Mouse (Mus musculus) urinary bladder, postnatal 4 days (tissue): ENCODE results near the gene Fbxo47.
A peak's percentile ranks its signal among the peaks of the same experiment; 100 is the strongest.
"Not testable (repeated sequence)": the region's sequence is repeated elsewhere in the genome, so short reads cannot be mapped to it uniquely, and the experiment has no call there.

Experiments used
- DNase-seq, 2 experiments: peaks; one replicate each; pipeline ENCODE4 v3.0.0; 2021 to 2022; ENCODE audit warnings: low spot score in 2 of 2

Gene Fbxo47

GRCm38 (mm10) chr11:97880362-97880761, 3.6 kb downstream of the Fbxo47 start:
- DNase-seq: no peak

GRCm38 (mm10) chr11:97877341-97877740, 6.6 kb downstream of the Fbxo47 start:
- DNase-seq: no peak

DNA sequence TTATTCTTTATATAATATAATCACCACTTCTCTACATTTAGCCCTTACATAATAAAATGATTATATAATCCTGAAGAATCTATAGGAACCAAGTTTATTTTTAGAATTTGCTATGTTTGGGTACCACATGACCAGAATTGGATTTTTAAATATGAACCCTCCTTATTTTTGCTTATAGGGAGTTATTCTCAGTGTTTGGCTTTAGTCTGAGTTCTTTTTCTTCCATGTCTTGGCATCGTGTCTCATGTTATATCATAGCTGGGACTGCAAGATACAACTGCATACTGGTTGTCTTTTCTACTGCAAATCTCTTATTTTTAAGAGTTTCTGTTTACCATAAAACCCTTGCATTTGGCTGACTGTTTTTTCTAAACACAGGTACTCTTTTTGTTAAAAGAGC, 9.6 kb downstream of the Fbxo47 start:
- no peak for DNase-seq

- not testable (repeated sequence) for DNase-seq
These were observed 11.6 kb downstream of the Fbxo47 start for GRCm38 (mm10) chr11:97872378-97872777.

DNA sequence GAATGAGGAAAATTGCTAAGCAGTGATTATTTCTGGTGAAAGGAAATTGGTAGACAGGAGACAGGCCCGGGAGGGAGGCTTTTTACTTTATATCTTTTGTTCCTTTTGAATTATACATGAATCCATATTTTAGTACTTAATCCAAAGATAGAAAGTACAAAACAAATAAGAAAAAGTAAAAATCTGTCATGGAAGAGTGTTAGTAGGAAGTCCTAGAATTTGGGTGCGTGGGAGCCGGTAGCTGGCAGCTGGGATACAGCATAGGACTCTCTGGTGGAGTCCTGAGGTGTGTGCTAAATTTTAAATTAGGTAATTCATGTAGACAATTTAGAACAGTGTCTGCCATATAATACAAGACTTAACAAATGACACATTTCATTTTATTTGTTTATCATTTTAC, 16.4 kb downstream of the Fbxo47 start:
- DNase-seq: no peak

GRCm38 (mm10) chr11:97866091-97866888, 17.7 kb downstream of the Fbxo47 start:
- DNase-seq: no peak

DNA sequence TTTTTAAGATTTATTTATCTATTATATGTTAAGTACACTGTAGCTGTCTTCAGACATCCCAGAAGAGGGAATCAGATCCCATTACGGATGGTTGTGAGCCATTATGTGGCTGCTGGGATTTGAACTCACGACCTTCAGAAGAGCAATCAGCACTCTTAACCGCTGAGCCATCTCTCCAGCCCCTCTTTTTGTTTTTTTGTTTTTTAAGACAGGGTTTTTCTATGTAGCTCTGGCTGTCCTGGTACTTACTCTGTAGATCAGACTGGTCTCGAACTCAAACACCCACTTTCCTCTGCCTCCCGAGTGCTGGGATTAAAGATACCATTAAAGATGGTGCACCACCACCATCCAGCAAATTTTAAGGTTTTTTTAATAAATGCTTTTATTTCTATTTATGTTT, 18.5 kb downstream of the Fbxo47 start:
- DNase-seq: no peak

DNA sequence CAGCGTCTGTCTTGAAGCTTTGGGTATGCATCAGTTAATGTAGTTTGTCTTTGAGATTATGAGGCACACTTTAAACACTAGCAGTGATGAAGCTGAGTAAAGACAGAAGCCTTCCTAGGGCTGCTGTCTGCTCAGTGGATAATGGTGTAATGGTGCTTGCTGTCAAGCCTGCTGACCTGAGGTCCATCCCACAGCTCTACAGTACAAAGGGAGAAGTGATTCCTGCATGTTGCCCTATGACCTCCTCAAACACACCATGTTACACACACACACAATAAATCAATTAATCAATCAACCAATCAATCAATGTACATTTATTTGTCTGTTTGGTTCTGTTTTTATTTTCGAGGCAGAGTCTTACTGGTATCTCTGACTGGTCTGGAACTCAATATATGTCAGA, 21.8 kb downstream of the Fbxo47 start:
- no peak for DNase-seq

GRCm38 (mm10) chr11:97855473-97855872, 28.5 kb downstream of the Fbxo47 start:
- no peak for DNase-seq

- no peak for DNase-seq
These were observed 32.4 kb downstream of the Fbxo47 start for GRCm38 (mm10) chr11:97851601-97852000.

DNA sequence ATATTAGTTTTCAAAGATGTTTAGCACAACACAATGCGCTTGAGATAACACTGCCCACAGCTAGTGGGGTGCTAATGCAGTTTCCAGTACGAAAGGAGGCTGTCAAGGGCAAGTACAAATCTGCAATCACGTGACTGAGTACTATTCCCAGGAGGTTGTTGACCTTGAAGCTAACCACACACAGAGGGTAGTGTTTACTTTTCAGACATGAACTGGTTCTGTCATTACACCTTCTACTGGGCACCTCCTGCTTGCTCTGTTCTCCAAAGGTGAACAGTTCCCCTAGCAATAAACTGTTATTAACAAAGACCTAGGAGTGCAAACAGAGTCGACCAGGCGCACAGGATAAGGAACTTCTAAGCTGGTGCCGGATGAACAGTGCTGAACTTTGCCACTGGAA, 33.6 kb downstream of the Fbxo47 start:
- DNase-seq: no peak

DNA sequence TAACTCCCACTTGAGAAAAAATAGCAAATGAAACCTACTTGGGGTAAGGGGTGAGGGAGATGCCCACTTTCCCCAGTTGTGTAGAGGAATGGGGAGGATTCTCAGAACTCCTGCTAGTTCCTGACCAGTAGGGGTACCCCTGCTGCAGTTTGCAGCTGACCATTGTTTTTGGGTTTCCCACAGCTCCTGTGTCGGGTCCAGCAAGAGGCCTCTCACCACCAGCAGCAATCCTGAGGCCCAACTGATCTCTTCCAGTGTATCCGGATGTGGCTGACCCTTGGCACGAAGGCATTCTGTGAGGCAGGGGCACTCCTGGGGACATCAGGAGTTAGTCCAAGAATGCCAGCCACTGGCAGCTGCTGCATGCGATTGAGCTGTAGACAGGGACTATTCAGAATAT, 42.0 kb downstream of the Fbxo47 start:
- no peak for DNase-seq

DNA sequence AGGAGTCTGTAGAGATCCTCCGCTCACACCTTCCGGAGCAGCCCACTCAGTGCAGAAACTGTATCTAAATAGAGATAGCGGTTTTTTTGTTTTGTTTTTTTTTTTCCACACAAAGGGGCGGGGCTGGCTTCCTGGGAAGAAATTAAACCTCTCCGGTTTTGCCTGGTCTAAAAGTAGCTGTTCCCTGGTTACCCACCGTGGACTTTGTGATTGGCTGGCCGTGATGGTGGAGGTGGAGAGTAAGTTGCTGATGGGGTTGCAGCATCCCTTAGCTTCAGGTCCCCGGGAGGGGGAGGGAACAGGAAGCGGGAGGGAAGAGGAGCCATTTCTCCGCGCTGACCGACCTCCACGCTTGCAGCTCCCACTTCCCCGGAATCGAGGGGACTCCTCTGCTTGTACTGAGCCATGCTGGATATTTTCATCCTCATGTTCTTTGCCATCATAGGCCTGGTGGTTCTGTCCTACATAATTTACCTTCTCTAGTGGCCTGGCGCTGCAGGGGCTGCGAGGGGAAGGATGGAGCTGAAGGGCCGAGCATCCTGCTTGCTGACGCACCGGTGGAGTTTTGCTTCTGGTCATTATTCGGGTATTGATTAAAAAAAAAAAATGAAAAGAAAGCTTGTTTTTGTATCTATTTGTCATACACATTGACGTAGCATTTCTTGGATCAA, 42.8 kb downstream of the Fbxo47 start:
- DNase-seq: peak in 1 of 2 experiments; percentile 54

DNA sequence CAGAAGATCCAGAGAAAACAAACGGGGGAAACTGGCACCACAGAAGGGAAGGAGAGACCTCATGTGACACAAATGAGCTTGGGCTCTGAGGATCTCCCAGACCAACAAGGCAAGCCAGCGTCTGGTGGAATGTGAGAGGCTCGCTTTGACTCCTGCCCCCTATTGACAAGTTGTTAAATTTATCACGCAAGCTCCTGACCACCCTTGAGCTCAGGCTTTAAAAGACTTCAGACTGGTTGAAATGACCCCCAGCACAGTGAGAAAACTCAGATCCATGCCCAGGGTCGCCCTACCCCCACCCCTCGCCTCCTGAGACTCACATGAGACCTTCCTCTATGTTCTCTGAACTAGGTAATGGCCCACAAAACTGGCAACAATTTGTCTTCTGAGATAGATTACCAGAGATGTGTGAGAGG, 43.4 kb downstream of the Fbxo47 start, which contains the start of gene B230217C12Rik:
TSS of gene B230217C12Rik (plus strand) at position 242 of the 416 bp plus-strand sequence.
- no peak for DNase-seq

DNA sequence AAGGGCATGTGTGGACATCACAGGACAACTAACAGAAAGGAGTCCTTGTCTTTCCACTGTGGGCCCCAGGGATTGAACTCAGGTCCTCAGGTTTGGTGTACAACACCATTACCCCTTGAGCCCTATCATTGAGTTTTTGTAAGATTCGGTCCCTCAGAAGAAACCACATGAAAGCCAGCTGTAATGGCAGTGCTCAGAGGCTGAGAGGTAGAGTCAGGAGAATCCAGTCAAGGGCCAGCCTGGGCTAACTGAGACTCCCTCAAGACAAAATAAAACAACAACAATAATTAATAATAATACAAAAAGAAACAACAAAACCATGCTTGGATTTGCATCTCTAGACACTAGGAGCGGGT, 43.8 kb downstream of the Fbxo47 start:
- no peak for DNase-seq

DNA sequence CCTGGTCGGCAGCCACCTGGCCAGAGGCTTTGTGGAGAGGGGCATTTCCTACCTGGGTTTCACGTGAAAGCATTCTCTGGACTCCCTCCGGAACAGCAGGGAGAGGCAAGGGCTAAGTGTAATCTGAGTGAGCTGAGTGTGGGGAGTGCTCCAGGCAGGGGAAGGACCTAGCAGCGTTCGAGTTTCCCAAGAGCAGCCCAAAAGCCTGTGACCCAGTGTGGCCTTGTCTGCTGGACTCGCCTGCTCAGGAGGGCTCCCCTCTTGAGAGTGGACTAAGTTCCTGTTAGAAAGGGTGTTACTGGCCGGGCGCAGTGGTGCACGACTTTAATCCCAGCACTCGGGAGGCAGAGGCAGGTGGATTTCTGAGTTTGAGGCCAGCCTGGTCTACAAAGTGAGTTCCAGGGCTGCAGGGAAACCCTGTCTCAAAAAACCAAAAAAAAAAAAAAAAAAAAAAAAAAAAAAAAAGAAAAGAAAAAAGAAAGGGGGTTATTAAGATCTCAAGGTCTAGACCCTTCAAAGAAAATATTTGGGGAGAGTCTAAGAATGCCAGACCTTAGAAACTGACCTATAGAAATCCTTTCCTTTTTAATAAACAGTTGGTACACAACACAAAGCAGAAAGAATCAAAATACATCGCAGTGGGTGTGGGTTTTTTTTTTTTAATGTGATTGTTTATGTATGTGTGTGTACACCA, 44.4 kb downstream of the Fbxo47 start:
- DNase-seq: no peak

GRCm38 (mm10) chr11:97838779-97839440, 45.0 kb downstream of the Fbxo47 start:
- DNase-seq: no peak

- DNase-seq: no peak
These were observed 46.3 kb downstream of the Fbxo47 start for GRCm38 (mm10) chr11:97837641-97838149.

GRCm38 (mm10) chr11:97837051-97837450, 46.9 kb downstream of the Fbxo47 start:
- not testable (repeated sequence) for DNase-seq

GRCm38 (mm10) chr11:97836541-97836940, 47.4 kb downstream of the Fbxo47 start:
- no peak for DNase-seq

- DNase-seq: no peak
These were observed 50.6 kb downstream of the Fbxo47 start for GRCm38 (mm10) chr11:97833352-97833751.

DNA sequence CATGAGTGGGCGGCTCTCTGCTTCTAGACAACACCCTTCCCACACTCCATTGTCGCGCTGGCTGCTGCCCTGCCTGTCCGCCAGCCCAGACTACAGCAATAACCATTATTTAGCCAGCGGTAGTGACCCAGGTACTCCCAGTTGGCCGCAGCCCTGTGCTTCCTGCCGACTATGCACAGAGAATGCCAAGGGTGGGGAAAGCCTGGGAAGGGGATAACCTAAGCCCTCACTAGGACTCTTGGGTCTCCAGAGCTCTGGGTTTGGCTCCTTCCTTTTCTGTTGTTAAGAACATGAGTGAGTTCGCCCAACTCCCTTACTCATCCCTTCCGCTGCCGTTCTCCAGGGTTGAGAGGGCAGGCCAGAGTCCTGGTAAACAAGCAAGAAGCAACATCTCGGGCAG, 52.0 kb downstream of the Fbxo47 start:
- no peak for DNase-seq
